Mouse (Mus musculus): ENCODE results near the gene Carhsp1.

DNA sequence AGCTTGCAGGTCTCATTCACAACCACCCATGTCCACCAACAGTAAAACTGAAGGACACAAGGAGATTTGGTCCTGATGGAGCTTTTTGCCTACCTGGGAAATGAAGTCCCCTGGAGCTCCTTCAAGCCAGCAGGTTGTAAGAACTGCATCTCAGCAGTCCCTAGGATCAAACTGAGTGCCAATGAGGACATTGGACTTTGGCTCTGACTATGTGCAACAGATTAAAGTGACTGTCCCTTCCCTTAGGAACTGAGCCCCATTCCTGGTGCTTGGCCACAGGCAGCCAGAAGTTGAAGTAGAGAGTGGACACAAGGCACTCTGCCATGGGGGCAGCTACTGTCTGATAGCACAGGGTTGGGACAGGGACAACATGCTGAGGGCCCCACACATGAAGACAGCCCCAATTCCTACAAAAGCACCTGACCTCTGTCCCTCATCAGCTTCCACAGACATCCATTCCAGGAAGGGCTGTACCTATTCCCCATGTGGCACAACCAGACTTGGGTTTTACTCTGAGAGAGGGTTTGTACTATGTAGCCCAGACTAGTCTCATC is 15.7 kb upstream of the Carhsp1 start:
- TF ChIP-seq POLR2A (IDR thresholded peaks at IDR 0.05; ENCODE audit: control insufficient read depth, extremely low read depth, insufficient read depth, low read length, poor library complexity): no peak
- no peak for TF ChIP-seq CTCF (IDR thresholded peaks at IDR 0.05; ENCODE audit: borderline replicate concordance, control insufficient read depth, extremely low read depth, insufficient read depth, low read length, poor library complexity)
